Mouse (Mus musculus) B cell, adult 67 days (primary cell): ENCODE results near the gene Rpl3l. TPM values are rescaled to one million over a fixed set of nuclear protein-coding genes. Genes with fewer than 3 reads are reported as not detected.

ENCODE experiments used
- total RNA-seq, 2 experiments: library from RNA; stranded (reverse); gene quantifications; 4 replicates each; pipeline ENCODE4 v1.2.4; 2023

Gene Rpl3l
- not detected for total RNA-seq

GRCm38 (mm10) chr17:24727618-24728017 lies at the start of gene Rpl3l:
Rpl3l (plus strand) TSS chr17:24727820.

GRCm38 (mm10) chr17:24689251-24690081 lies 38.2 kb upstream of the Rpl3l start, which contains the start of gene Syngr3:
Syngr3 (minus strand) TSS chr17:24689955.

GRCm38 (mm10) chr17:24696011-24696697 lies 31.5 kb upstream of the Rpl3l start, which contains the start of the genes Gfer and Noxo1:
Gfer (minus strand) TSS chr17:24696156.
Noxo1 (plus strand) TSS chr17:24696234.

DNA sequence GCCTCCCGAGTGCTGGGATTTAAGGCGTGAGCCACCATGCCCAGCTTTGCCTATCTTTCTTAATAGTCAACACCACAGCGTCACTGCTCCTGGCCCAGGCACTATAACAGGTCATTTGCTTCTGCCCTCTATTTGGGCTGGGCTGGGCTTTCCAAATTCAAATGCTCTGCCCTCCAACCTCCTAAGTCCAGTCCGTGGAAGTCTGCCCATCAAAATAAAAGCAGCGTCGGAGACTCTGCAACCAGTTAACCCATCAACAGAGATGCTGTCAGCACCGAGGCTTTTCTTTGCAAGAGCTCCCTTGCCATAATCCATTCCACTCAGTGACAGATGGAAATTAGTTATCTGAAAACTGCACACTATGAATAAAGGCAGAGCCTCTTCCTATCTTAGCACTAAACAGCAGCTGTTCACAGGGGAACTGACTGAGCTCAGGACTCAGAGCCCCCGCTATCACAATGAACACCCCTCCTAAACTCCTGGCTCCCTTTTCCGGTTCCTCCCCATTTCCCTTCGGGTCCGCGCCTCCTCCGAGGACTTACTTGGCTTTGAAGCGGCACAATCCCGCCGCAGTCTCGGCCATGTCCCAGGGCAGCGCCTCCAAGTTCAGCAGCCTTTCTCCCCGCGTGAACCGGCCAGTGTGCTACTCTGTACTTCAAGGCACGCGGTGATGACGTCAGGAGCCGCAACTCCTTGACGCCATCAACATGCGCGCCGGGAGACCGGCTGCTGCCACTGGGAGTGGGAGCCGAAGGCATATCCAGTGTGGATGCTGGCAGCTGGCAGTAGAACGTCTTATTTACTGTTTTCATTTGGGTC lies 20.4 kb upstream of the Rpl3l start, which contains the start of gene Tbl3:
TSS of gene Tbl3 (minus strand) at position 679 of the 819 bp plus-strand sequence.

DNA sequence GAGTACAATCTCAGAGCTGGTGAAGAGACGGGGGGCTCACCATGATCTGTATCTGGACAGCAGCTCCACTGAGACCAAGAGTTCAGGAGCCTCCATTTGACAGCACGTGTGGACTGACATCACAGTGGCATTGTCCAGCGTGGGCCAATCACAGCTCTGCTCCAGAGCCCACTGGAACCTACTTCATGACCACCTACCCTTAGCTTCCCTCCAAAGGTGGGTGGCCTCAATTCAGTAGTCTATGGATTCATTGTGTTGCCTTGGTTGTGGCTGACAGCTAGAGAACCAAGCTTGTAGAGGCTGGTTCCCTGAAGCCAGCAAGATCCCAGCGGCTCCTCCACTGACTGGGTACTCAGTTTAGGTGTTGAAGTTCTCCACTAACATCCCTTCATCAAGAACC lies 9.7 kb upstream of the Rpl3l start, which contains the start of the genes Rnf151 and Rps2:
TSS of gene Rnf151 (minus strand) at position 121 of the 400 bp plus-strand sequence.
TSS of gene Rps2 (plus strand) at position 174 of the 400 bp plus-strand sequence.

DNA sequence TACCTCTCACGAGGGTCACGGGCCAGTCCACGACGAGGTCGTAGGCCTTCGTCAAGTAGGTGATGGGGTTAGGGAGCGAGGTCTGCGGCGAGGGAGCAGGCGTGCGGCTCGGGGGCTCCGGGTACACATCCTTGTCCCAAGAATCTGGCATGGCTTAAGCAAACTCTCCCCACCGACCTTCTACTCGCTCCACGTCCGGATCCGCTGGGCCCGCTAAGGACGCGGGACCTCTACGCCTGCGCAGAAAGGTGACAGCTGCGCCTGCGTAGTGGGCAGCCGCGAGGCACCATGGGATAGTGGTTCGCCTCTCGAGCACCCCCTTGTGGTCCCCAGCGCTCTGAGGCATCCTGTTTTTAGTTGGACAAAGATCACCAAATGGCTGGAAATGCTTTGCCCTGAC lies 3.4 kb upstream of the Rpl3l start, which contains the start of gene Ndufb10:
TSS of gene Ndufb10 (minus strand) at position 295 of the 400 bp plus-strand sequence.

DNA sequence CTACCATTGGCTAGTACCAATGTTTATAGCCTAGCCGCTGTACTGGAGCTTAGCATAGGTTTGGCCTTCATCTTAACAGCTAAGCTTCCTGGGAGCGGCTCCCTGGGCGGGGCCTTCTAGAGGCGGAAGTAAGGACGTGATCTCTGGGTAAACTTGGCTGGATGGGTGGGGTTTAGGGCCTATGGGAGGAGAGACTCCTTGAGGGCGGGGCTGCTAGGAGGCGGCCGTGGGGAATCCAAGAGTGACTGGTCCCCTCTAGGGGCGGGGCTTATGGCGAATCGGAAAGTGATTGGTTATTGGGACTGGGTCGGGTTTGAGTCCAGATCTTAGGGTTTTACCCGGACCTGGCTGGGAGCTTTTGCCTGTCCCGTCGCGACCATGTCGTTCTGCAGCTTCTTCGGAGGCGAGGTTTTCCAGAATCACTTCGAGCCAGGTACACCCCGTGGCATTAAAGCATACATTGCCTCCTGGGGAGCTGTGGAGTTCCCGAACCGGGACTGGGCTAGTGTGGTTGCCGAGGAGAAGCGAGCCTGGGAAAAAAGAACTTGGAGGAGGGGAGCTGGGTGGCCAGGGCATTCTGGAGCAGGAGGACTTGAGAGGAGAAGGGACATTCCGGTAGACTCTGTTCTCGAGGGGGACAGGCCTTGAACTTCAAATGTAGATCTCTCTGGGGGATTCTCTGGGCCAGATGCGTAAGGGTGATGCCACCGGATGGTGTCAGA lies 8.9 kb downstream of the Rpl3l start, which contains the start of gene Msrb1:
TSS of gene Msrb1 (plus strand) at position 313 of the 722 bp plus-strand sequence.

GRCm38 (mm10) chr17:24752415-24753394 lies 25.1 kb downstream of the Rpl3l start, which contains the start of gene Hs3st6:
Hs3st6 (plus strand) TSS chr17:24752988.

Other genes starting within 250 kb of the Rpl3l start
- gene Mlst8, start 248.7 kb upstream of the Rpl3l start, total RNA-seq = 10 to 100 TPM; 24.9 to 30.6 TPM
- gene Caskin1, start 239.2 kb upstream of the Rpl3l start, total RNA-seq = not detected
- 100 to 1,000 TPM; 202 to 220 TPM for gene Traf7, start 199.9 kb upstream of the Rpl3l start, total RNA-seq
- 1 to 10 TPM; 1.1 to 1.5 TPM for gene Rab26, start 193.6 kb upstream of the Rpl3l start, total RNA-seq
- 10 to 100 TPM; 75.3 to 80.9 TPM for gene Pkd1, start 178.0 kb upstream of the Rpl3l start, total RNA-seq
- 100 to 1,000 TPM in 1 of 2 experiments, 10 to 100 TPM in 1; 97.7 to 108 TPM for gene Tsc2, start 95.2 kb upstream of the Rpl3l start, total RNA-seq
- 1 to 10 TPM; 4.1 to 7.8 TPM for gene Nthl1, start 95.1 kb upstream of the Rpl3l start, total RNA-seq
- under 1 TPM in 1 of 2 experiments, not detected in 1; 0.30 TPM for gene Slc9a3r2, start 77.5 kb upstream of the Rpl3l start, total RNA-seq
- gene Npw, start 69.4 kb upstream of the Rpl3l start, total RNA-seq = not detected
- gene Zfp598, start 58.1 kb upstream of the Rpl3l start, total RNA-seq = 10 to 100 TPM; 60.3 to 60.7 TPM
- gene Syngr3, start 37.9 kb upstream of the Rpl3l start, total RNA-seq = under 1 TPM in 1 of 2 experiments, not detected in 1; 0.50 TPM
- gene Gfer, start 31.7 kb upstream of the Rpl3l start, total RNA-seq = 10 to 100 TPM; 15.8 to 17.5 TPM
- 1 to 10 TPM; 5.5 to 7.4 TPM for gene Noxo1, start 31.6 kb upstream of the Rpl3l start, total RNA-seq
- gene Tbl3, start 20.2 kb upstream of the Rpl3l start, total RNA-seq = 10 to 100 TPM; 30.5 to 32.5 TPM
- not detected for gene Rnf151, start 9.8 kb upstream of the Rpl3l start, total RNA-seq
- gene Rps2, start 9.7 kb upstream of the Rpl3l start, total RNA-seq = 1,000 to 10,000 TPM; 1,102 to 1,132 TPM
- 10 to 100 TPM; 67.1 to 79.0 TPM for gene Ndufb10, start 3.3 kb upstream of the Rpl3l start, total RNA-seq
- 10 to 100 TPM; 31.6 to 34.3 TPM for gene Msrb1, start 8.8 kb downstream of the Rpl3l start, total RNA-seq
- not detected for gene Hs3st6, start 25.2 kb downstream of the Rpl3l start, total RNA-seq
- gene Meiob, start 76.5 kb downstream of the Rpl3l start, total RNA-seq = not detected
- 10 to 100 TPM; 29.9 to 32.6 TPM for gene Hagh, start 112.3 kb downstream of the Rpl3l start, total RNA-seq
- 1 to 10 TPM; 1.8 to 2.6 TPM for gene Fahd1, start 122.5 kb downstream of the Rpl3l start, total RNA-seq
- 1 to 10 TPM in 1 of 2 experiments, under 1 TPM in 1; 0.80 to 1.3 TPM for gene Igfals, start 138.2 kb downstream of the Rpl3l start, total RNA-seq
- 10 to 100 TPM; 61.9 to 68.8 TPM for gene Nubp2, start 158.5 kb downstream of the Rpl3l start, total RNA-seq
- gene Spsb3, start 158.8 kb downstream of the Rpl3l start, total RNA-seq = 10 to 100 TPM; 36.0 to 40.1 TPM
- gene Eme2, start 167.3 kb downstream of the Rpl3l start, total RNA-seq = 10 to 100 TPM; 68.9 to 86.2 TPM
- gene Mrps34, start 167.3 kb downstream of the Rpl3l start, total RNA-seq = 10 to 100 TPM; 25.7 to 31.4 TPM
- 10 to 100 TPM; 31.9 to 34.5 TPM for gene Nme3, start 168.7 kb downstream of the Rpl3l start, total RNA-seq
- gene Mapk8ip3, start 209.2 kb downstream of the Rpl3l start, total RNA-seq = 100 to 1,000 TPM; 234 to 243 TPM
- 10 to 100 TPM; 40.5 to 45.8 TPM for gene Jpt2, start 232.9 kb downstream of the Rpl3l start, total RNA-seq